Mouse (Mus musculus): ENCODE measurements around the gene Edem3.

Edem3 gene

DNA sequence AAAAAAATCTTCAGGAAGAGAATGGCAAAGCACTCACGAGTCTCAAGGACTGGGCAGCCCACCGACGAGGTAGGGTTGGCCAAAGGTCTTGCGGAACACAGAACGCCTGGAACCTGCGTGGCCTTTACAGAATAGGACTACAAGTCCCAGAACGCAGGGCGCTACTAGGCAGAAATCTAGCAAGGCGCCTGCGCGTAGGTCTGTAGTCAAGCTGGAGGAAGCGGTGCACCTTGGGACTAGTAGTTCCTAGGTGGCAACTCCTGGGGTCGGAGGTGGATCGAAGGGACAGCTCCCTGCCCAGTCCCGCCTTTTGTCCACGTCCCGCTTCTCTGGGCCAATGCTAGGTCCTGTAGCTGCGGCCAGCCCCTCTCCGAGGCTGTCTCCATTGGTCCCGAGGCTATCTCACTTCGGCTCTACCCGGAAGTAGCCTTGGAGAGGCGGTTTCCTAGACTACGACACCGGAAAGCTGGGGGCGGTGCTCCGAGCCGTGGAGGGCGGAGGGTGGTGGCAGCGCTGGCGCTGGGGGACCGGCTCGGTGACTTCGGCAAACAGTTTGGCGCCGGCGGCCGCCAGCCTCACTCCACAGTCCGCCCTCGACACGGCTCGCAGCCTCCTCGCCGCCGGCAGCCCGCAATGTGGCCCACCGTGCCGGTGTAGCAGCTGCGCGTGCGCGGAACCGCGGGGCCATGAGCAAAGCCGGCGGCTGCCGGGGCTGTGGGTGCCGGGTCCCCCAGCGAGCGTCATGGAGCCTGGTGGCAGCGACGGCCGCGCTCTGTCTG lies at the start of gene Edem3:
Gene Edem3, plus strand, starts transcription at position 491 of the 779 bp plus-strand sequence.
- peak; percentile 98 for DNase-seq (ENCODE audit: extremely low read depth, insufficient read length, low spot score)

DNA sequence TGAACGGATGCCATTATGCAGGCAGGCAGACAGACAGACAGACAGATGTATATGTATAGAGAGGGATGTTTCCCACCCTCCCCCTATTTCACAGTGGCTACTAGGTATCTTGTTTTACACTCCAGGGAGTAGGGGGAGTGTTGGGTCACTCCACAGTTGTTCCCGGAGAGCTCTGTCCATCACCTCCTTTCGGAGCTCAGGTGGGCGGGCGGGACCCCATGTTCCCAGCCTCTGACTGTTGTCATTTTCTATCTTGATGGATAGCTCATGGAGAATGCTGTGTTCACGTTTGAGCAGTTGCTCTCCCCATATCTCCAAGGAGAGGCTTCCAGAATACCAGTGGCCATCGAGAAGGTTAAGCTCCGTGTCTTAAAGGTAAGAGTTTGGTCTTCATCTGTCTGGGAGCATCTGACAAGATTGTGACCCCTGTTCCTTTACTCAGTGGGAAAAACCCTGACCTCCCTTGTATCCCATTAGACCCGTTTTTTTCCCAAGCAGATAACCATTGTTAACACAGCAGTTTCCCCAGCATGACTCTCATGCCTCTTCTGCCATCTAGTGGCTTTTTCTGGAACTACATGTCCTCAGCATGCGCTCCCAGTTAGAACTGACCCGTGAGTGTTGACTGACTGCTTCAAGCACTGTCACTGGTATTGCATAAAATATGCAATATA lies 49.3 kb upstream of the Edem3 start:
- peak; percentile 32 for DNase-seq (ENCODE audit: extremely low read depth, insufficient read length, low spot score)

DNA sequence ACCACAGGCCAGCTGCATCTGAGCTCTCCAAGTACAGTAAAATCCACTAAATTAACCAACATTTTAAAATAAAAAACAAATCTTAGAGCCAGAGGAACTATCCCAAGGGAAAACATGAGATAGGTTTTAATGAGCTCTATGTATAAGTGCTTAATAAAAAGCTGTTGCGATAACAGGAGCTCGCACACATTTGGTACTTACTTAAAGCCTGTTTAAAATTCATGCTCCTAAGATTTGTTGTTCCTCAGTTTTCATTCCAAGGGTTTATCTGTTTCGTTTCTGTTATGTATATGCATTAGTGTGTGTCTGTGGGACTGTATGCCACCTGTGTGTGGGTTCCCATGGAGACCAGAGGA lies 48.8 kb upstream of the Edem3 start:
- no peak for DNase-seq (ENCODE audit: extremely low read depth, insufficient read length, low spot score)

DNA sequence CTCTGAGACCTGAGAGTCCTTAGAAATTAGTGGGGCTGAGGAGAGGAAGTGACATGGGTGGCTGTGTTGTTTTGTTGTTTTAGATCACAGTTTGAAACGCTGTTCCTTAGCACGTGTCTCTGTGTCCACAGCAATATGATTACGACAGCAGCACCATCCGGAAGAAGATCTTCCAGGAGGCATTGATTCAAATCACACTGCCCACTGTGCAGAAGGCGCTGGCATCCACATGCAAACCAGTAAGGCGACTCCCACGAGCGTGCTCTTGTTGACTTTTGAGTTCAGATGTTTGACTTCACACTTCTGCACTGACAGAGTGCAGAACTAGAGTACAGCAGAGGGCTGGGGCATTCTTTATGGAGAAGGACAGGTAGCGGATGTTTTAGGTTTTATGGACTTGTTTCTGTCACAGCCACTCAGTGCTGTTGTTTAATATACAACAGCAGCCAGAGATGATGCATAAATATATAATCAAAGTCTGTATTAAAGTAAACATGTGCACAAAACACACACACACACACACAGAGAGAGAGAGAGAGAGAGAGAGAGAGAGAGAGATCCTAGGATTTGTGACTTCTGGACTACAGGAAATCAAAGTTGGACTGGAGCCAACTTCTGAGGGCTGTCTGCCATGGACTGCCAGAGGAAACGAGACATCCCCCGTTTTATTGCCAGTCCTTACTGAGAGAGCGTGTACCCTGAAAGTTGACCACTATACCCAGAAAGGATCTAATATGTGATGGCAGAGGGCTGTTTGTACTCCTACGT lies 46.0 kb upstream of the Edem3 start:
- DNase-seq (ENCODE audit: extremely low read depth, insufficient read length, low spot score), result no peak

DNA sequence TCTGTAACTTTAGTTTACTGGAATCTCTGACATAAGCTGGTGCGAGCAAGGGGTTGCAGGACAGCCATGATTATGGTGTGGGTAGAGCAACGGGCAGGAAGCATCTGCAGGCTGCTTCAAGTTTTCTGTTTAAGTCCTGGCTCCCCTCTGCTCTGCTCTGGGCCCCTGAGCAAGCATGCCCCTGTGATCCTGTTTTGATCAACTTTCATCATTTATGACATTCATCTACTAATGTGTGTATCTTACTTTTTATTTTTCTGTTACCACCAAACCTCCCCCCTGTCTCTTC lies 45.5 kb upstream of the Edem3 start:
- no peak for DNase-seq (ENCODE audit: extremely low read depth, insufficient read length, low spot score)

DNA sequence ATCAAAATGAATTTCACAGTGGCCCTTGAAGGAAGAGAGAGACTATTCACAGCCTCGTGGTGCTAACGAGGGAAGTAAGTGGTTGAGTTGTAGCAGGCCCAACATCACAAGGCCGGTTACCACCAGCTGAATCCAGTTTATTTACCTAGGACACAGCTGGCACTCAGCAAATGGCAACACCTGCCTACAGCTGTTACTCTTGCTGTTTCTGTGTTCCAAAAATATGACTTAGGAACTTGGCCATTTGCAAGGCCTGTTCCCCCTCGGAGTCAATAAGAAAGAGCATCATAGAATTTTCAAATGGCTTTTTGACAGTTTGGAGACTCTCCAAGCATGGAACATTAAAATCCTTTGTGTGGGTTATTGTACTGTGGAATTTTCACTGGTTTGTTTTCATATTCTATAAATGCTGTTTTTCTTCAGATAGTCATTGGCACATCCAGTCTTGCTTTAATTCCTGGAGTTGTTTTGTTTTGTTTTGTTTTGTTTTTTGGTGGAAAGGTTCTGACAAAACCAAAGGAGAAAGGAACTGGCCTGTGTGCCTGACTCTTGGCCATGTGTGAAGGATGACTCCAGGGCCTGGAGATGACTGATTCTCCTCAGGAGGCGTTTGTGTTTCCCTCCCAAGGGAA lies 44.6 kb upstream of the Edem3 start:
- no peak for DNase-seq (ENCODE audit: extremely low read depth, insufficient read length, low spot score)

DNA sequence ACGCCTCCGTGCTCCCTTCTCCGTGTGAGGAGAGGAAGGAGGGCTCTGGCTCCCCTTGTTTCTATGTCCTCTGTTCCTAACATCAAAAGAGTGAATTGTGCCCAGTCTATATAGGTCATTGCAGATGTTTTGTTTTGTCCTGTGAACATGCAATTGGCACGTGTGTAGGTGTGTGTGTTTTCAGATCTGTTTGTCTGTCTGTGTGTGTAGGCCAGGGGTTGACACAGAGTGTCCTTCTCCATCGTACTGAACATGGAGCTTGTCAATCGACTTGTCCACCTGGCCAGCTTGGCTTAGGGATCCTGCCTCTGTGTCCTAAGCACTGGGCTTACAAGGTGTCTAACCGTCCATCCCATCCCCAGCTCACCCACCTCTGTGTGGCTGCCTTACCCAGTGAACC lies 44.1 kb upstream of the Edem3 start:
- DNase-seq (ENCODE audit: extremely low read depth, insufficient read length, low spot score), result no peak

DNA sequence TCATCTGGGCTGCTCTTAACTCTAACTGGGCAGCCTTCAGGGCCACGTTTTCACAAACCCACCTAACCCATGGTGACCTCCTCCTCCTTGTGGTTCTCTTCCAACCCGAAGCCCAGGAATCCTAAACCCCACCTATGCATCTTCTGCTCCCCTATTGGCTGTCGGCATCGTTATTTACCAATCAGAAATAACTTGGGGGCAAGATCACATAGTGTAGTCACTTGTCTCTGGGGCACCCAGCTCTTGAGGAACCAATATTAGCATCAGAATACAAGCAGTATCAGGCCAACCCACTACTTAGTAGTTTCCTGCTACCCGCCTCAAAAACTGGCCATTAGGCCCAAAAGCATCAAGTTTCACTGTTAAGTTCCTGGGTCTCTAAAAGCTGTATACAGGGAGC lies 42.5 kb upstream of the Edem3 start:
- no peak for DNase-seq (ENCODE audit: extremely low read depth, insufficient read length, low spot score)

DNA sequence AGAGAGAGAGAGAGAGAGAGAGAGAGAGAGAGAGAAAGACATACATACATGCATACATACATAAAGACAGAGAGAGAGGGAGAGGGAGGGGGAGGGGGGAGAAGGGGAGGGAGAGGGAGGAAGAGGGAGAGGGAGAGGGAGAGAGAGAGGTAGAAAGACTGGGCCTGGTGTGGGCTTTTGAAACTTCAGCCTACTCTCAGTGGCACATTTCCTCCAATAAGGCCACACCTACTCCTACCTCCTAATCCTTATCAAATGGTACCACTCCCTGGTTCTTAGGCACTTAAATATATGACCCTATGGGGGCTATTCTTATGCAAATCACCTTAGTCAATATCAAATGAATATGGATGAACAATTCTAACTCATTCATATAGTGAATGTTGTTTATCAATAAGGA lies 41.5 kb upstream of the Edem3 start:
- no peak for DNase-seq (ENCODE audit: extremely low read depth, insufficient read length, low spot score)

DNA sequence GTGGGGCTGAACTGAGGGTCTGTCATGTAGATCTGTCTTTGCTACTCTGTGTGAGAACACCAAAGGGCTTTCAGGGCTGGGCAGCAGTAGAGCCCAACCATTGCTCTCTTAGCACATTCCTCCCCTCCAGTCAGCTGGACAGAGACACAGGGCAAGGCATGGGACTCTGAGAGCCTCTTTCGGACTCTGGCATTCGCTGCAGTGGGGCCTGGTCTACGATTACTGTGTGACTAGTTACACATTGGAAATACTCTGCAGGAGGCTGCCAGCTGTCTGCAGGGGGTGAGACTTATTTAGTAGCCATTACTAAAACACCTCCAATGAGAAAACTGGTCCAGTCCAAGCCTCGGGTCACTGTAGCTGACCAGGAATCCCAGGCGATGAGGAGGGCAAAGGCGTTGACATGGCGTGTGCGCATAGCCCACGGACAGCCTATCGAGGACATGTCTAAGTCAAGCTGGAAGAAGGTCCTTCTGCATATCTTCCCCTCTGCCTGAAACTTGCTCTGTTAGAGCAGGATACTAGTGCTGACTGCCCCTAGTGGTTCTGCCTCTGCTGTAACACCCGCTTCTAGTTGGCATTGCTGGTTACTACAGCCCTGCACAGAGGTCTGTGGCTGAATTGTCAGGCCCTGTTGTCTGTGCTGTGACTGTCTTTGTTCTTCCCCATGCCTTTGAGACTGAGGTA lies 39.0 kb upstream of the Edem3 start:
- DNase-seq (ENCODE audit: extremely low read depth, insufficient read length, low spot score), result no peak

DNA sequence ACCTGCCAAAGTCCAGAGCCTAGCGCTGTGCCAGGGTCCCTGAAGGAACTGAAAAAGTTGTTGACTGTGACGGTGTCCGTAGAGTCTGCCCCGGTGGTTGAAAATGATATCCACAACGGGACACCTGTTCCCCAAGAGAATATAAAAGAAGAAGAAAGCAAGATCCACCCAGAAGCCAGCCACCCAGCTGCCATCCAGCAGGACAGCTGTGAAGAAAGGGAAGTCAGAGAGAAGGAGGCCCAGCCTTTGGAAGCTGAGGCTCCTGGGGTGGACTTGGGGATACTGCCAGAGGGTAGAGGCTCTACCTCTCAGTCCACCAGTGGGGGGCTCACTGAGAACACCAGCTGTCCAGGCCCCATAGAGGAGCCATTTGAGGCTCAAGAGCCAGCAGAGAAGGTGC lies 37.5 kb upstream of the Edem3 start:
- no peak for DNase-seq (ENCODE audit: extremely low read depth, insufficient read length, low spot score)

DNA sequence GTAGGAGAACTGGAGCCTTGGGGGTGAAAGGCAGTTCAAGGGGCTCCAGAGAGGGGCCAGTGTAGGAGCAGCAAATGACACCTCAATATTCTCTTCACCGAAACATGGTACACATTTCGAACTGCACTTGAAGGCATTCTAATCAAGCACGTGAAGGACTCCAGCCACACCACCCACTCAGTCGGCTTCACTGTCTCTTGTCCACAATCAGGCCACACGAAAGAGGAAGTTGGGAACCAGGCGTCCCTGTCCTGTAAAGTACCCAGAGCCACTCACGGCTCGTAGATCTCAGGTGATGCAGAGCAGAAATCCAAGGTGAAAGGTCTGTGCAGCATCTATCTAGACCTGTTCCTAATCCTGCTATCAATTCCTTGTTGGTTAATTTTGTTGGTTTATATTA lies 36.6 kb upstream of the Edem3 start:
- DNase-seq (ENCODE audit: extremely low read depth, insufficient read length, low spot score), result no peak

DNA sequence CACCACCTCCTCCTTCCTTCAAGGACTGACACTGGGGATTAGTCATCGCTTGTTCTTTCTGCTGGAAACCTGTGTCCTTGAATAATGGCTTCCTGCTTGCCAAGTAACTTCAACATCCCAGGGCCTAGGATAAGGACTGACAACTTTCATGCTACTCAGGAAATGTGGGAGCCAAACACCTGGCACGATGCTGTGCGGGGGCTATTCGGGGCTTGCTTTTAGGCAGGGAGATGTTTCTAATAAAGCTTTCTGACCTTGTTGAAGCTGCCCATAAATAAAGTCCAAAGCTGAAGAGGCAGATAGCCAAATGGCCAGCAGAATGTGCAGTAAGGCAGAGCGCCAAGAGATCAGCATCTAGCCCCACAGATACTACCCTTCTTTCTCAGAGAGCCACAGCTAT lies 35.3 kb upstream of the Edem3 start:
- no peak for DNase-seq (ENCODE audit: extremely low read depth, insufficient read length, low spot score)

DNA sequence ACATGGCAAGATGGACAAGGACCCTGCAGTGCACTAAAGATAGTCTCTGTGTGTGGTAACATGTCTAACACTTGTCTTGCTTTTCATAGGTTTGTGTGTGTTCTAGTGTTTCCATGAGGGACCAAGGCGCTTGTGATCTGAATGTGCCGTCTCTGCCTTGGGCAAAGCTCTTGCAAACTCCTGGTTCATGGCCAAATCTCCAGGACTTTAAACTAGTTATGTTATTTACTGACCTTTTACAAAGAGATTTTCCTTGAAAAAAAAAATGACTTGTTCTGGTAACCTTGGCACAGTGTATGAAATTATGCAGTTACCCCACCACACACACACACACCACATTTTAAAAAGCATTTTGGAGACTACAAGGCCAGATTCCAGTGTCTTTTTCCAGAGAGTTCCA lies 34.6 kb upstream of the Edem3 start:
- DNase-seq (ENCODE audit: extremely low read depth, insufficient read length, low spot score), result no peak

DNA sequence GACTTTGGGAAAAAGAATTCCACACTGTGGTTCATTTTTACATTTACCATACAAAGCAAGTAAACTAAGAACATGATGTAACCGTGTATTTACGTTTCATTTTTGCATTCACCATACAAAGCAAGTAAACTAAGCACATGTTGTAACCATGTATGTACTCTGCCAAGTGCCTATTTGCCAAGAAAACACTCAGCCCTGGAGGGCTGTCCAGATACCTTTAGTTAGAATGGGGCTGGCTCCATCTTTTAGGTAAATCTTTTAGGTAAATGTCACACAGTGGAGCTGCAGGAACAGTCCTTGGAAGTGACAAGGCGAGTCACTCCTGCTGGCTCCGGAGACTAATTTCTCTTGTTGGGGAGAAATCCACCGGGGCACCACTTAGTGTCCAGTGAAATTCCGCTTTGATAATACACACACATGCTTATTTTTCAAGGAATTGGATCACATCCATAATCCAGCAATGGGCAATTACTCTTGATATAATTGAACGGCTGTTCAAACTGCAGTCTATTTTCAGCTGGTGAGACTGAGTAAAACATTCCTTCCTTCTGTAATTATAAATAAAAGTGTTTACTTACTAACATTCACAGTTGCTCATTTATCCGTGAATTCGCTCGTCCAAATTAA lies 33.7 kb upstream of the Edem3 start:
- no peak for DNase-seq (ENCODE audit: extremely low read depth, insufficient read length, low spot score)

DNA sequence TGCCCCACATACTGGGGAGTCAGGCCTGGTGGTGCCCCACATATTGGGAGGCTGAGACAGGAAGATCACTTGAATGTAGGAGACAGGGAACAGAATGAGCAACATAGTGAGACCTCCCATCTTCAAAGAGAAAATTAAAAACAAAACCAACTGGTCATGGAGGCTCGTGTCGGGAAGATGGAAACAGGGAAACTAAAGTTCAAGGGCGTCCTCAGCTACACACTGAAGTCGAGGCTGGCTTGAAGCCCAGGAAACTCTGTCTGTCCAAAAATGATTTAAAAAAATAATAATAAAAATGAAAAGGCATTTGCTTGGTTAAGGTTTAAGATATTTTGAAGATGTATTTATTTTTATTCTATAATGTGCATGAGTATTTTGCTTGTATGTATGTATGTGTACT lies 31.4 kb upstream of the Edem3 start:
- no peak for DNase-seq (ENCODE audit: extremely low read depth, insufficient read length, low spot score)

DNA sequence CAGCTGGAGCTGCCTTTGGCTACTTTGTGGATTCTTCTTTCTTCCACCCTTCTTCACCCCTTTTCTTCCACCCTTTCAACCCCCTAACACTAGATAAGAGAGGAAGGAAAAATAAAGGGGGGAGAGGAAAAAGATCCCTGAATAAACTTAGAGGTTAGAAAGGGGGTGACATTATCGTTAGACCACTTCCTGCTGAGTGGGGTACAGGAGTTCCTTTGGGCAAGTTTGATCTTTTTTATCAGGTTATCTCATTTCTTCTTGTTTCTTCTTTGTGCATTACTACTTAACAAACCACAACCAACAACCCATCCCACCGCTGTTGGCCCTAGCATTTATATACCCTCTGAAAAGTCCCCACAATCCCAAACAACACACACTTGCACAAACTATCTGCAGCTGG lies 29.6 kb upstream of the Edem3 start:
- DNase-seq (ENCODE audit: extremely low read depth, insufficient read length, low spot score), result no peak

DNA sequence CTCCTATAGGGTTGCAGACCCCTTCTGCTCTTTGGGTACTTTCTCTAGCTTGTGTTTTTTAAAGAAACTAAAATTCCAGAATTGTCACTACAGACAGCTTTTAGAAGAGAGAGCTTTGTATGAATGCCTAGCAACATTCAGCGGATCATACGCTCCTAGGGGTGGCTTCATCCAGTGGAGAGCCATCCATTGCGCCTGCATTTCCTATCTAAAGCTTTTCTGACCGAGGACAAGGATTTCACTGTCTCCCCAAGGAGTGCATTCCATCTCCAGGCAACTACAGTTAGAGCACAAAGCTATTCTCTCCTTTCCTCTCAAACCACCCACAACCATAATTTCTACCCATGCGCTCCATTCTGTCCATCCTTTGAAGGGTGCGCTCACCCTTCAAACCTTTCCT lies 28.8 kb upstream of the Edem3 start:
- DNase-seq (ENCODE audit: extremely low read depth, insufficient read length, low spot score), result no peak

DNA sequence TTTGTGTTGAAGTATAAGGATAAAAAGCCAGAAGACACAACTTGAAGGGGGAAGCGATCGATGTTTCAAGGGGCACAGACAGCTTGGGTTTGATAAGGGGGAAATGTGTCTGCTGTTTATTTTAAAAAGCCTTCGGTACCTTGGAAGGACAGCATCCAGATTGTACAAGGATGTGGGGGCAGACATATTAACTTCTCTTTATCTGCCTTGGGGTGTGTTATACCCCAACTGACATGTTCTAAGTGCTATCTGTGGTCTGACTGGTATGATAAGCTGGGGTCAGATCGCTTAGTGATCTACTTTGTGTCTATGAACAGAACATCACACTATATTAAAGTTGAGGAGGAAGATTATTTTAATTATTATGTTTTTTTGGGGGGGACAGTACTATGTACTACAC lies 27.0 kb upstream of the Edem3 start:
- DNase-seq (ENCODE audit: extremely low read depth, insufficient read length, low spot score), result no peak

DNA sequence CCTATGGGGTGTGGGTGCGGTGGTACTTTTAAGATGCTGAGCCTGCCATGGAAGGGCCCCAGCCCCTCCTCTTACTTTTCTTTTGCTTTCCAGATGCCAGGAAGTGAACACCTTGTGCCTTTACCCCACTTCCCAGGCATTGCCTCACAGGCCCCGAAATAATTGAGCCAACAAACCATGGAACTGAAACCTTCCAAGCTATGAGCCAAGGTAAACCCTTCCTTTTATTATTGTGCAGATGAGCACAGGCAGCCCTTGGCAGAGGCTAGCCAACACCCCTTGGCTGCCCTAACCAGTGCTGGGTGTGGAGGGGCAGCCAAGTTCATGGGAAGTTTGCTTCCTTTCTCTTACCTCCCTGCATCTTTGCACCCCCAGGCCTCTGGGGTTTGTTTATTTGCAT lies 18.0 kb upstream of the Edem3 start:
- DNase-seq (ENCODE audit: extremely low read depth, insufficient read length, low spot score), result no peak

DNA sequence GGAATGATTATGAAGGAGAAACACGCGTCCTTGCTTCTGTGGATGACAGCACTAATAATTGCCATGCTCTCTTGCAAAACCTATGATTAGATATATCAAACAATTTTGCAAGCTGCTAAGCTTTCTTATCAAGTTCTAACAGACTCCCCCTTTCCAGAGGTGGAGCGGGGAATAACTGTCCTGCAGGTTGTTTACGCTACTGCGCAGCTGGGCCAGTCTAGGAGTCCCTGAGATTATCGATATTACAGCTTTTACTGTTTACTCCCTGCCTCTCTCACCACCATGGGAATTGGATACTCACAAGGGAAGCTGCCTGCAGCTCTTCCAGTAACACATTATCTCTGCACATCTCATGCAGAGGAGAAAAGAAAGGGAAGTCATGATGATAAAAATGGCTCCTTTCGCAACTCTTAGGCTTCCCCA lies 14.0 kb upstream of the Edem3 start:
- no peak for DNase-seq (ENCODE audit: extremely low read depth, insufficient read length, low spot score)

All from 3134 (cell line).